Mouse (Mus musculus) embryo, embryonic 11.5 days (tissue): ENCODE data around the gene Rtkn2.
A peak's percentile ranks its signal among the peaks of the same experiment; 100 is the strongest.

Experiments
- DNase-seq: peaks from one replicate; pipeline ENCODE4 v3.0.0-alpha.2; 2012; ENCODE audit warnings: low read depth, low spot score

Gene Rtkn2

DNA sequence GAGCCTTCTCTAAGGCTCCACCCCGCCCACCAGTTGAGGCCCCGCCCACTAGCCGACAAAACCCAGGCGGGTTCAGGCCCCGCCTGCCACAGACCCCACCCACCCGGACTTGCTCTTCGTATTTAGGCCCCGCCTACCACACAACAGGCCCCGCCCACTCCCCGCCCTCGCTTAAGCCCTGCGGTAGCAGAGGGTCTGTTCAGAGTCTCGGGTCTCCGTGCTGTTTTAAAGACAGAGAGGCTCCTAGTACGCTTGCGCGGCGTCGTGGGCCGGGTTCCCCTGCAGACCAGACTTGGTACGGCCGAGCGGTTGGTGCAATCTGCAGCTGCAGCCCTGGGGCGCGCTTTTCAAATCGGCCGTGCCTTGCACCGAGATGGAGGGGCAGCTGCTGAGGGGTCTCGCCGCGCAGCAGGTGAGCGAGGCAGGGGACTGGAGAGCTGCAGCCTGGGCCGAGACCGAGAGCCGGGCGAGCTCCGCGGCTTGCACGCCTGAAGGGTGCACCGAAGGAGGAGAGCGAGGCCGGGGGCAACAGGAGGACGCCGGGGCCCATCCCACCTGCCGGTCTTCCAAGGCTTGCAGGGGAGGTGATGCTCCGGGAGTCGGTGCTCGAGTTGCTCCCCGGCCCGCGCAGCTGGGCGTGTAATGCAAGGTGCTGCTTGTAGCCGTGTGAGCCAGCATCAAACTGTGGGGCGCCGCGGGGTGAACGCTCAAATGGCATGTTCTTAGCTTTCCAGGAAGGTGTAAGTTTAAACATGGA is at the start of gene Rtkn2:
Gene Rtkn2, plus strand, starts transcription at position 170 of the 757 bp plus-strand sequence.
- DNase-seq = peak; percentile 91

DNA sequence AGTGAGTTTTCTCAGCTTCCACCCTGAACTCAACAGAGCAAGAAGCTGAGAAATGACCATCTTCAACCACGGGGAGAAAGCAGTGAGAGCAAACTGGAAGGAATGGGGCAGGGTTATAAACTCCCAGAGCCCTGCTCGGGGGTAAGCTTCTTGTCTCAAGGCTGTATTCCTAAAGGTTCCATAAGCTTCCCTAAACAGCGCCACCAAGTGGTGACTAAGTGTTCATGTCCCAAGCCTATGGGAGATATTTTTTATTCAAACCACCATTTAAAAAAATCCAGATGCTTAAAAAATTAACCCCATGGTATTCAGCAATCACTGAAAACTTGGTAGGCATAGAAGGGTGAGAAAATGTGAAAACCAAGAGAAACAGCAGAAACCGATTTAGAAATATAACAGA is 48.0 kb upstream of the Rtkn2 start:
- DNase-seq = no peak

DNA sequence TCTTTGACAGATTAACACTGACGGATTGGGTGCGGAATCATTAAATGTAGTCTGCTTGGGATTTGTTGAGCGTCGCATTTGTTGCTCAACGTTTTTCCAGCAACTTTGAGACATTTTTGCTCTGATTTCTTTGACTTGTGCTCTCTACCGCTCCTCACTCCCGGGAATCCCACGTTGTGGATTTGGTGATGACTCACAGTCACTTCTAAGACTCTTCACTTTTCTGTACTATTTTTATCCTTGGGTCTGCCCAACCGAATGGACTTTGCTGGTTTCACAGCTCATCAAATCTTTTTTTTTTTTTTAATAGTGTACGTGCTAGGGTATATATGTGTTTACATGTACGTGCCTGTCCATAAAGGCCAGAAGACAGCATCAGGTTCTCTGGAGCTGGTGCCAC is 46.6 kb upstream of the Rtkn2 start:
- no peak for DNase-seq

DNA sequence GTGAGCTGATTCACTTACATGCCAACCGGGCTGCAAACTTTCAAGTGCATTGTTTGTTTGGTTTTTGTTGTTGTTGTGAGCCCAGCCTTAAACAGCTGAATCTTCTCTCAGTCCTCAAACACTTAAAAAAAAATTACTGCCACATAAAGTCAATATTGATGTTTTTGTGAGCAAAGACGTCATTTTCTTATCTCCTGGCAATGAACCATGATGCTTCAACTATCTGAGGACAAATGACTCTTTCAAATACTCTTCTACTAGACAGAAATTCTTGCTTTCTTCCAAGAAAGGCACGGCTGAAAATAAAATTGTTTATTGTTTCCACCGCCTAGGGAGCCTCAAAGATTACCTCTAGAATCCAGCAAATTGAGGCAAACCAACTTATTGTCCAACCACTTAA is 42.4 kb upstream of the Rtkn2 start:
- DNase-seq = no peak

DNA sequence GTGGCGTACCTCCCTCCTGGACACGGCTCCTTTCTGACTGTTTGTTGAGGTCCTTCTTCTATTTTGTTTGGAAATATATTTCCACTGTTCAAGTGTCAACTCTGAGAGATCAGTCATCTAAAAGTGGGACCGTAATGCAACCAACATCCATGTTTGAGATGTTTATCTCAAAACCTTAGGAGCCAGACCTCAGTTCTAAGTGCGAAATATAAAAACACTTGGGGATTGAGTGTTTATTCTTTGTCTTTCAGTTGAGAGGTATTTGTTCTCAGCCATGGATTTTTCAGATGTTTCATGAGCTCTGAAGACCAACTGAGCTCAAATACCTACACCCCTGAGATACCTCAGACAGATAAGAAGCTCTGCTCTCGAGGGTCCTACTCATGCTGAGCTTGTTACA is 41.6 kb upstream of the Rtkn2 start:
- DNase-seq = no peak

DNA sequence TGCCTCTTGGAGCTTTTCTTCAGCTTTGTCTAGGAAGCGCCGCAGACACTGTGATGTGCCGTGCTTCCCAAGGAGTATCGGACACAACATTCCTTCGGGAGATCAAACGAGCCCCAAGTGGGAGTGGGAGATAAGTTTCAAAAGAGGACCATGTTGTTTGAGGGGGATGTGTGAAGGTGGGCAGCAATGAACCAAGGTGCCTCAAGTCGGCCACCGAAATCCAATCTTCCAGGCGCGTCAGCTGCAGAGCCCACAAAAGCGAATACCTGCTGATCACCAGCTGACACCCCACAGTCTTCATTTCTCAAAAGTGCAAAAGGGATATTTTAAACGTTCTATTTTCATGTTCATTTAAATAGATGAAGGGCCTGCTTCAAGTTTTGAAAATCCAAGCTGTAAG is 39.8 kb upstream of the Rtkn2 start:
- DNase-seq = no peak

DNA sequence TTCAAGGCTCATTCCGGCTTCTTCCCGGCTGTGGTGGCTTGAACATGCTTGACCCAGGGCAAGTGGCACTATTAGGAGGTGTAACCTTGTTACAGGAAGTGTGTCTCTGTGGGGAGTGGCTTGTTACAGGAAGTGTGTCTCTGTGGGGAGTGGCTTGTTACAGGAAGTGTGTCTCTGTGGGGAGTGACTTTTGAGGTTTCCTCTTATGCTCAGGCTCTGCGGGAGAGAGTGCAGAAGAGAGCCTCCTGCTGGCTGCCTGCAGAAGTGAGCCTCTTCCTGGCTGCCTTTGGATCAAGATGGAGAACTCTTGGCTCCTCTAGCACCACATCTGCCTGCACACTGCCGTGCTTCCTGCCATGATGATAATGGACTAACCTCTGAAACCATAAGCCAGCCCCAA is 35.9 kb upstream of the Rtkn2 start:
- DNase-seq = no peak

DNA sequence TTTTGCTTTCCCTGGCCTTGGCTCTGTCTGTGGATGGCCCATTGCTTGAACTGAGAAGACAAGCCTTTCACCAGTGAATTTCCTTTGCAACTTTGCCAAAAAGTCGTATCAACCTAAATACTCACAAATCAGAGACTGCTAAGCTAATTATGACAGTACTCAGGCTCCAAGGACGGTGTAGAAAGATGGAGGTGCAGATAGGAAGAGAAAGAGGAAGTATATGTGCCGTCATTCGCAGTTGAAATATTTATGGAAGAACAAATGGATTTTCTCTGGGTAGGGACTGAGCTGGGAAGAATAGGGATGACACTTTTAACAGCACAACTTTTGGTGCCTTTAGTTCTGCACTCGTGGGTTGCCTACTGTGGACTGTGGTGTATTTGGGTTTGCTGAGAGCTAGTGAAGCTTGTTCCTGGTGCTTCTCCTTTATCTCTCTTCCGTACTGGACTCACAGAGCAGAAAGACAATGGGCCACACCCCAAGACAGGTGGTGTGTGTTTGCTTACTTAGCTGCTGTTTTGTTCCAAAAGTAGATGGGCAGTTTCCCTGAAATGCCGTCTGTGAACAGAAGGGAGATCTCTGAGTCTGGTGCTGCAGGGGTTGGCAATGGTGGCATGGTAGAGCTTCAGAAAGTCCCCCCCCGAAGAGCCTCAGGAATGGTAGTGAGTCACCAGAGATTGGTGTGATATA is 29.2 kb upstream of the Rtkn2 start:
- no peak for DNase-seq

DNA sequence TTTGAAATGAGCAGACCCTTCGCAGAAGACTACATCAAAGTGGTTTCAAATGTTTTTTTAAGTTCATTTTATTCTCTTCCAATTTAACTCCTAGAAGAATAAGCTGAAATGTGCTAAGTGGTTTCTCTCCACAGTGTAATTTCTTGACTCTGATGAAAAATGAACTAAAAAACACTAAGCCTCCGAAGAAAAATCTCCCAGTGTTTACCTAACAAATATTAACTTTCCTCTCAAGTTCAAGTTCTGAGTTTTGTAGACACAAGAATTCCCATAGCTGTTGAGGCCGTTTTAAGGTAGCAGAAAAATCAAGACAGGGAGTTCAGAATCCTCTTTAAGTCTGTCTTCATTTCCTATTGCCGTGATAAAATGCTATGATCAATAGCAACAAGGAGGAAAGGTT is 27.7 kb upstream of the Rtkn2 start:
- DNase-seq = no peak

DNA sequence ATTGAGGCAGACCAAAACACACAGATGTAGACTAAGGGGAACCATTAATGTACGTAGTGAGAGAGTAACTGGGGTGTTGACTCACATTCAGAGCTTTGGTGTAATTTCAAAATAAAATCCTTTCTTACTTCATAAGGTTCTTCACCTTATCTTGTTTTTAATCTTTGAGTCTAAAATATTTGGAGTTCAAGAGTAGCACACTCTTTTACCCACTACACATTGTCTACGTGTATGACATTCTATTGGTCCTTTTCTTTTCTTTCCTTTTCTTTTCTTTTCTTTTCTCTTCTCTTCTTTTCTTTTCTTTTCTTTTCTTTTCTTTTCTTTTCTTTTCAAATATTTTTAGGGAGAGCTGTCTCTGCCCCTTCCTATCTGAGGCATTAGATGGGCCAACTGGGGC is 23.4 kb upstream of the Rtkn2 start:
- DNase-seq = no peak

DNA sequence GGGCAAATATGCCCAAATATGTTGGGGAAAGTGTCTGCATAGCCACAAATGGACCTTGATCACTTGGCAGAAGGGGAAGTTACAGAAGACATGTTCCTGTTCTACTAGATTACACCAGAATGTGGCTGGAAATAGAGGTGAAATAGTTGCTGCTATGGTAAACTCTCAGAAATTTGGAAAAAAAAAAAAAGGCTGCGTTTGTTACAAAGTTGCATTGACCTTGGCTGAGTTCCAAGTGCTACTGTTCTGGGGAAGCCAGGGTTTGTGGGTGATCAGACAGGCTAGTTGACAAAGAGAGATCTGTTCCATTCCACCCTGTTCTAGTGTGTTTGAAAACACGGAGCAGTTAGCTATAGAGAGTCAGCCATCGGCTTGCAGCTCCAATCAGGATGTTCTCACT is 19.4 kb upstream of the Rtkn2 start:
- no peak for DNase-seq

DNA sequence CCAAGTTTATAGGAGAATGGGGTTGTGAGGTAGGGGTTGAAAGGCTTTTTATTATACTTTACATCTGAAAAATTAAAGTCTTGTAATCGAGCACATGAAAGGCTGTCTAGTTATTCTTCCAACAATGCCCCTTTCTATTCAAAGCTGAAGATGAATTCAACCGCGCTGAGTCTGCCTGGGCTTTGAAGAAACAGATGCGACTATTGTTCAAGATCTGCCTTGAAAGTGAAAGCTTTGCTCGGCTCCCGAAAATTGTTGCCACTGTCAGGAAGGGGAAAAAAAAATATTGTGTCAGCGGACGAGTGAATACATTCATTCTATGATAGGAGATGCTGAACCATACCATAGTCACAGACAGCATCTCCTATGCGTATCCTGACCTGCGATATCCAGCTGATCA is 16.9 kb upstream of the Rtkn2 start:
- DNase-seq = no peak

DNA sequence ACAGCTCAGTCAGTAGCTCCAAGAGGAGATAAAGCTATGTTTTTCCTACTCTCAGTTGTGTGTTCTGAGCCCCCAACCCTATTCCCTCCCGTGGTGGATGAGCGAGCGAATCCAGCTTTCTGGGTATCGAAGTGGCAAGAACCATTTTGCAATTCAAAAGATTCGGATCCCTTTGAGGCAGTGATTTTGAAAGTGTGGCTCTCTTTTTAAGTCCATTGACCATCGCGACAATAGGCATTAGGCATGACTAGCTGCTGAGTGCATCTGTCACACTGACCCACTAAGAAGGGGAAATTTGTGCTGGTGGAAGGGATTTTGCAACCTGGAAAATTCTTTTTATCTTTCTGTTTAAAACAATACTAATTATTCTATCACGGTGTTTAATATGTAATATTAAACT is 15.3 kb upstream of the Rtkn2 start:
- DNase-seq = no peak

DNA sequence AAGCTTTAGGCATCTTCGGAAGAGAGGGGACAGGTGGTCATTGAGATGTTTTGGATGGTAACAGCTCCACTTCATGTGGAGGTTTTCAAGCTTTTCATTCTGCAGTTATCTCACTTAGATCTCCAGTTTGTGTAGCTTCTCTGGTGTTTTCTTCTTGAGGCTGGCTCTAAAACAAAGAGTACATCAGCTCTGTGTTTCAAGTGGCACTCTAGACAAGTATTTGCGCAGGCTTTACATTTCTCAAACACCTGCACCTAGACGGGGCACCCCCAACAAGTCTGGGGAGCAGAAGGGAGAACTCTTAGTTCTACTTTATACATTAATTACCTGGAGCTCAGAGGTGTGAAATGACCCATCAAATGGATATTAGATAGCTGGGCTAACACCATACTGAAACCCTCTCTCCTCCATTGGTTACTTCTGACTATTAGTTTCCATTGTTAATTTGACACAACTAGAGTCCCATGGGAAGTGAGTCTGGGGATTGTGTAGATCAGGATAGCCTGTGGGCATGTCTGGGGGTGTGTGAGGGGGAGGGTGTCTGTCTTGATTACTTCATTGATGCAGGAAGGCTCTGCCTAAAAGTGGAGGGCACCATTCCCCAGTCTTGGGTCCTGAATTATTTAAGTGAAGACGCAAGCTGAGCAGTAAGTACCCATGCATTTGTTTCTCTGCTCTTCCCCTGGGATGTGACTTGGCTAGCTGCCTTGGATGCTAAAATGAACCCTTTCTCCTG is 14.0 kb upstream of the Rtkn2 start:
- no peak for DNase-seq

DNA sequence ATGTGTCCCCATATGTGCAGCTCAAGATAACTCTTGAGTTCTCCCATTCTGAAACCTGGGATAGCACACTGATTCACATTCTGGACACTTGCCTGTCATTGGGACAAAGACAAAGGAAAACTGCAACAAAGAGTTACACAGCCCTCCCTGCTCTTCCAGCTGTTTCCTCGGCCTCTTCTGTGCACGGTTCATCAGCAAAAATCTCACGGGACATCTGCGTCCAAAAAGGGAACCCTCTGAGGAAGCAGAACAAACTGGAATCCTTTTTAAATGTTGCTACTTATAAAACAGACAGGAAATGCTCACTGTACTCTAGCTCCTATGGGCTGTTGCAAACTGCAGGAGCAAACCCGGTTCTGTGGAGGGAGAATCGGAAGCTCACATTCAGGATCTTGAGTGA is 13.3 kb upstream of the Rtkn2 start:
- no peak for DNase-seq

DNA sequence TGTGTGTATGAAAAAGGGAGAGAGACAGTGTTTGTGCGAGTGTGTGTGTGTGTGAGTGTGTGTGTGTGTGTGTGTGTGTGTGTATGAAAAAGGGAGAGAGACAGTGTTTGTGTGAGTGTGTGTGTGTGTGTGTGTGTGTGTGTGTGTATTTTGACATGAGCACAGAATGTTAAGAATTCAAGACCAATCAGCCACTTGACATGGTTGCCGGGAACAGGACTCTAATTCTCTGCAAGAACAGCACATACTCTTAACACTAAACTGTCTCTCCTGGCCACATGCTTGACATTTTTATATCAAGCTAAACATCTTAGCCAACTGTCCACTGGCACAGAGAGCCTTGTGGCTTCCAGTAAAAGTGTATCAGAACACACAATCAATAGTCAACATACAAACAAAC is 12.4 kb upstream of the Rtkn2 start:
- no peak for DNase-seq

DNA sequence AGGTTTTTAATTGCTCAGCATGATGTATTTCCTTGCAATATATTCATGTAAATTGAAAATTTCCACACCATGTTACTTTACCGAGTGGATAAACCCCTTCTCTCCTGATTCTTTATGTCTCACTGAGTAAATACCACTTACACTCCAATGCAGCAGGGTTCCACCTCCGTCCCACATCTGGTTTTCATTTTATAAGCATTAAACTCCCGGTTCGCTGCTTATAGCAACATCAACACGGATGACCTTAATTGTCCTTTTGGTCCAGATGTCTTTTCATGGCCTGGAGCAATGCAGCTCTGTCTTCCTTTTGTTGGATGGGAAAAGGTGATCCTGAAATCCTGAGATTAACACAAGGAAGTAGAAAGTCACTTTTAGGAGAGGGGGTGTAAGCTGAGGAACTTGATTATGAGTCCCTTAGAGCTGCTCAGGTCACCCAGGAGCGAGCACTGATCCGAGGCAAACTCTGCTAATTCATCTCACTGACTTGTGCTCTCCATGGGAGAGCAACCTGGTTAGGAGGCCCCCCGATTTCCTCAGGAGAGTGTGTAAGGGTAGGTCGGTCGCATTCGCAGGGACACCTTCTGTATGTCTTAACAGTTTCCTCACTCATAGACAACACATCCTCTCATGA is 8.1 kb upstream of the Rtkn2 start:
- peak; percentile 41 for DNase-seq

DNA sequence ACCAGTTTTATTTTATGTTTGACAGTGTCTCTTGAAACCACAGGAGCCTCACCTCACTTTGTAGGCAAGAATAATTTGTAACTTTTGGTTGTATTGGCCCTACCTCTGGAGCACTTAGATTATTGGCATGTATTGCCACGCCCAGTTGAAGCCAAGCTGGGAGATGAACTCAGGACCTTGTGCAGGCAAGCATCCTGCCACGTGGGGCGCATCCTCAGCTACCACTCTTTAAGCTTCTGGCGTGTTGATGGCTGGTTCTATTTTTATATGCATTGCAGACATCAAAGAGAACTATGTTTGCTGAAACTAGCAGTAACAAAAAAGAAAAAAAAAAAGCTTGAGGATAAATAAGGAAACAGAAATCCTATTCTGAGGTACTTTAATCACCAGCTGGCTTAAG is 2.1 kb upstream of the Rtkn2 start:
- DNase-seq = no peak

DNA sequence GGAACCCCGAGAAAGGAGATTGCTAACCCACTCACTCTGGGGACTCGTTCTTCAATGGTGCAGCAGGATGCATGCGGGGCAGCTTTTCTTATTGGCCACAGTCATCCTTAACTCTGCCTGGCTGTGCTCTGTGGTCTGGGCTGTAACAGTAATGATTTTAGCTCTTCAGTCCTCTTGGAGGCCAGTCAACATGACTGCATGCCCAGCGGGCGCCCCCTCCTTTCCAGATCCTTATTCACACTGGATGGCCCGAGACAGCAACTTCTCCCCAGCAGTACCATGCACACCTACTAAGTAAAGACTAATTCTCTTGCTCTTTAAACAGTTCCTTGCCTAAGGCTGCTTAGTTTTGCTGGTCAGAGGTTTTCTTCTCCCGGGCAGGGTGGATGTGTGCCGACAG is 4.4 kb downstream of the Rtkn2 start:
- no peak for DNase-seq

DNA sequence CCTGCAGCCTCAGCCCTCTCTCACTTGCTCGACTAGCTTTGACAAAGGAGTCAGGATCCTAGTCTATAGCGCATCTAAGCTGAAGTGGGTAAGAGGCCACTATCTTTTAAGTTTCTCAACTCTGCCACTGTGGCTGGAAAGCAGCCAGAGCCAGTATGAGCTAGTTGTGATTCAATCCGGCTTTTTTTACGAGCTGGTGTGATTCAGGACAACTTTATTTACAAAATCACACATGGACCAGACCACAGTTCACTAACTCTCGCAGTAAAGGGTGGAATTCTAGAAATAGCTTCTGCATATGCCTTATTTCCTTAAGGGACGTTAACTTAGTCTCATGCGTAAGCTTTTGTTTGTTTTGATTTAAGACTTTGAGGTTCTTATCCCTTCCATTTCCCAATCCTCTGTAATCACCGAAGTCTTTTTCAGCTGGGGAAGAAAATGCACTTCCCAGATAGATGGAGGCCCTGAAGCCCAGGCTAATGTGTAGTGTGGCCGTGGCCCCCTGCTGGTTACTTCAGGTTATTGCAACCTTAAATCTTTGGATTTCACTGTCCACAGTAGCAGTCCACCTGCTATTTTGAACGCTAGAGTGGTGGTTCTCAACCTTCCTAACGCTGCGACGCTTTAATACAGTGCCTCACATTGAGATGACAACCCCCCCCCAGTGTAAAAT is 5.0 kb downstream of the Rtkn2 start:
- DNase-seq = peak; percentile 52

DNA sequence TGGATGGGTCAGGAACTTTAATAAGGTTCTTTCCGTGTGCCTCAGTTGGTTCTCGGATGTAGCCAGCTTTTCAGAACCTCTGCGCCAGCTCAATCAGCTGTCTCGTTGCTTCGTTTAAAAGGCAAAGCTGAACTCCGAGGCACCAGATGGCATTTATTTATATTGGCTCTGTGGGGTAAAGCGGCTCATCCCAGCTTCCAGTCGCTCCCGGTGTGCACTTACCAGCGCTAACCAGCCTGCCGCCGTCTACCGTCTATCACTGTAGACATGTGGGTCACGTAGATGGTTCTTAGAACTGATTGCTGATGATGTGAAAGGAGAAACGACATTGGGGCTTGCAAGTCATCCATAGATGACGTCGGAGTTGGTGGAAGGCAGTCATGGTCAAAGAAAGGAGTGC is 5.7 kb downstream of the Rtkn2 start:
- no peak for DNase-seq

DNA sequence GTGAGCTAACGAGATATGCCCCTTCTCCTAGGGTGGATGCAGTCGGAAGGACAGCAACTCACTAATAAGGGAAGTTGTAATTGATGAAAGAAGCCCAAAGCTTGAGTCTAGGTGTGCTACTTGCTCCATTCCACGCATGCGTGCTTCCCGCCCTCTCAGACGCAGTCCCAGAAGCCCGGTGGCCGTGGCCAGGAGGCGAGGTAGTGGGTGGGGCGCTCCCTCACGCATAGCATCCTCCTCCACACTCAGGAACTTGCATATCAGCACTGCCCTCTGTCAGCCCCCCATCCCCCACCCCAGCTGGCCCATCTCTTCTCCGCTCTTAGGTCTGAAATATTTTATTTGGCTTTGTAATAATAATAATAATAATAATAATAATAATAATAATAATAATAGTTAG is 16.0 kb downstream of the Rtkn2 start:
- DNase-seq = no peak
